Mouse (Mus musculus) heart, embryonic 12.5 days (tissue): Measurements from ENCODE around the gene Ildr2. TPM values are rescaled to one million over a fixed set of nuclear protein-coding genes. Genes with fewer than 3 reads are reported as not detected.

ENCODE experiments used
- ATAC-seq: fragments of 200-750 bp; cut with Nextera tagmentation; 2 replicates; pipeline ENCODE4 v1.8.0; 2017; ENCODE audit warnings: moderate TSS enrichment, moderate library complexity; ENCODE audit not compliant: insufficient number of reproducible peaks, low FRiP score
- H3K27ac ChIP-seq: fragments of 300-500 bp; sonication (generic); 2 replicates; pipeline ENCODE4 v1.5.1; 2016; ENCODE audit warnings: mild to moderate bottlenecking, moderate library complexity; ENCODE audit not compliant: poor library complexity, severe bottlenecking
- H3K27me3 ChIP-seq: fragments of 300-500 bp; sonication (generic); replicated peaks from 2 replicates; pipeline ENCODE4 v1.6.1; 2016; ENCODE audit warnings: mild to moderate bottlenecking, moderate library complexity
- H3K36me3 ChIP-seq: fragments of 300-500 bp; sonication (generic); 2 replicates; pipeline ENCODE4 v1.6.1; 2016; ENCODE audit warnings: mild to moderate bottlenecking, moderate library complexity
- H3K4me1 ChIP-seq: fragments of 300-500 bp; sonication (generic); replicated peaks from 2 replicates; pipeline ENCODE4 v1.6.1; 2016; ENCODE audit warnings: mild to moderate bottlenecking
- H3K4me2 ChIP-seq: fragments of 300-500 bp; sonication (generic); 2 replicates; pipeline ENCODE4 v1.6.1; 2016; ENCODE audit warnings: mild to moderate bottlenecking, moderate library complexity
- H3K4me3 ChIP-seq: fragments of 300-500 bp; sonication (generic); 2 replicates; pipeline ENCODE4 v1.5.1; 2016; ENCODE audit warnings: mild to moderate bottlenecking
- H3K9ac ChIP-seq: fragments of 300-500 bp; sonication (generic); 2 replicates; pipeline ENCODE4 v1.6.1; 2016; ENCODE audit warnings: mild to moderate bottlenecking, moderate library complexity
- H3K9me3 ChIP-seq: fragments of 300-500 bp; sonication (generic); replicated peaks from 2 replicates; pipeline ENCODE4 v1.6.1; 2016; ENCODE audit warnings: mild to moderate bottlenecking, moderate library complexity
- WGBS: fragments of 180-500 bp; shearing (Covaris S2); methylation state at CpG from one replicate; pipeline ENCODE4 v1.1.7; 2016; 5-methylcytosine and 5-hydroxymethylcytosine counted together
- polyA plus RNA-seq: library from polyadenylated mRNA; unstranded; fragments of >200 nt; fragmentation: Nextera tagmentation; extraction: Ambion mirVana; gene quantifications from 2 replicates; pipeline ENCODE4 v1.2.1, GENCODE M21; 2016

Ildr2 gene
- polyA plus RNA-seq, 1 experiment from 2014 or later, result 2.1 TPM

DNA sequence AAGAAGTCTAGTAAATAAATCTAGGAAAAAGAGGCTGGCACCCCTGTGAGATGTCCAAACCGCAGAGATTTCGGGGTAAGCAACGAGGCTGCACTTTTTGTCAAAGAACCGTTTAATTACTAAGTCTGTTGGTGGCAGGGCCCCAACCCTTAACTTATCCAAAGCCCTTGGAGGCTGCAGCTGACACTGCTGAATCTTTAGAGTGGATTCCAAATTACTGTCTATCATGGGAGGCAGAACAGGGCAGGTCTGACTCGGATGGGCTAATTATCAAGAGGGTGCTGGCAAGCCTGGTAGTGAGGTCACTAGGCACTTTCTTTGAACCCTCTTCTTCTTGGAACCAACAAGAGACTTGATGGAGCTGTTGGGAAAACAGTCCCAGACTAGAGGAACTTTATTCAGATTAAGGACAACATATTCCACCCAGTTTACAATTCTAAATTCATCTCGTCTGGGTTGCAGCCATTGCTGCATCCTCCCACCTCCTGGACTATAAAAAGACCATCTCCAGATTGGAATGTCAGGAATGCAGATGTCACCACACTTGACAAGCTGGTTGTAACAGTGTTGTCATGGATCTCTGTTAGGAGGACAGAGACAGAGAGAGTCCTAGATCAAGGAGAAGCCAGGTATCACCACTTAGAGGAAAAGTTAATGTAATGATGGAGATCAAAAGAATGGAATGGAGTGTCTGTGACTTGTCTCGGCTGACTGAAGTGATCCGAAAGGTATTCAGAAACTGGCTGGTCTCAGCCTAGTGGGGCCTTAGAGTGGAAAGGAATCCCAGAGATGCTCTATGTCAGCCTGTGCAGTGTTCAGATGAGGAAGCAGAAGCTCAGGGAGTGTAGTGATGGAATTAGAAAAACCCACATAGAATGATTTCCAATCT is 50.7 kb downstream of the Ildr2 start:
- H3K9ac ChIP-seq, result no peak overlapping the region
- H3K4me3 ChIP-seq, result no peak overlapping the region
- no peaks in the 10 kb centered on the region for H3K36me3 ChIP-seq
- ATAC-seq, result no peak
- 59% methylated on average over 8 of the region's 8 CpGs for WGBS
- no peak overlapping the region for H3K4me2 ChIP-seq
- H3K4me1 ChIP-seq, result peaks cover 6% of the 10 kb centered on the region; the same call in 1 of the 2 replicates
- H3K9me3 ChIP-seq, result no peaks in the 10 kb centered on the region
- H3K27me3 ChIP-seq, result peaks cover 26% of the 10 kb centered on the region
- H3K27ac ChIP-seq, result no peak overlapping the region

- WGBS, result 7% methylated on average over 5 of the region's 5 CpGs
- H3K27ac ChIP-seq, result no peak overlapping the region
- ATAC-seq, result no peak
- peaks cover 47% of the 10 kb centered on the region for H3K27me3 ChIP-seq
- H3K9ac ChIP-seq, result peak overlapping the region; percentile 61; the same call in 1 of the 2 replicates
- H3K4me1 ChIP-seq, result peaks cover 11% of the 10 kb centered on the region; the same call in 1 of the 2 replicates
- no peaks in the 10 kb centered on the region for H3K36me3 ChIP-seq
- peak overlapping the region; percentile 94 for H3K4me2 ChIP-seq
- H3K9me3 ChIP-seq, result no peaks in the 10 kb centered on the region
- peak overlapping the region; percentile 53 for H3K4me3 ChIP-seq
Measured at GRCm38 (mm10) chr1:166308471-166308850, 54.5 kb downstream of the Ildr2 start.

DNA sequence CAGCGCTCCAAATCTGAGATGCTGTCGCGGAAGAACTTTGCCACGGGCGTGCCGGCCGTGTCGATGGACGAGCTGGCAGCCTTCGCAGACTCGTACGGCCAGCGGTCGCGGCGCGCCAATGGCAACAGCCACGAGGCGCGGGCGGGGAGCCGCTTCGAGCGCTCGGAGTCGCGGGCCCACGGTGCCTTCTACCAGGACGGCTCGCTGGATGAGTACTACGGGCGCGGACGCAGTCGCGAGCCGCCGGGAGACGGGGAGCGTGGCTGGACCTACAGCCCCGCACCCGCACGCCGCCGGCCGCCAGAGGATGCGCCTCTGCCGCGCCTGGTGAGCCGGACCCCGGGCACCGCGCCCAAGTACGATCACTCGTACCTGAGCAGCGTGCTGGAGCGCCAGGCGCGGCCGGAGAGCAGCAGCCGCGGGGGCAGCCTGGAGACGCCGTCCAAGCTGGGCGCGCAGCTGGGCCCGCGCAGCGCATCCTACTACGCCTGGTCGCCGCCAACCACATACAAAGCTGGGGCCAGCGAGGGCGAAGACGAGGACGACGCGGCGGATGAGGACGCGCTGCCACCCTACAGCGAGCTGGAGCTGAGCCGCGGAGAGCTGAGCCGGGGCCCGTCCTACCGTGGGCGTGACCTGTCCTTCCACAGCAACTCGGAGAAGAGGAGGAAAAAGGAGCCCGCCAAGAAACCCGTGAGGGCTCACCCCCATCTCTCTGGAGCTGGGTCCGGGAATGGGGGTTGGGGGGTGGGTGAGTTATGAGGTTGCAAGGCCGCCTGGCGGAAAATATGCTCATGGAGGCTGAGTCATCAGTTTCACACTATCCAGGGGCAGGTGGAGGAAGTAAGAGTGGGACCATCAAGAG is 55.1 kb downstream of the Ildr2 start:
- peaks cover 11% of the 10 kb centered on the region; the same call in 1 of the 2 replicates for H3K4me1 ChIP-seq
- peak overlapping the region; percentile 53 for H3K4me3 ChIP-seq
- peaks cover 47% of the 10 kb centered on the region for H3K27me3 ChIP-seq
- H3K4me2 ChIP-seq, result peak overlapping the region; percentile 94
- H3K9me3 ChIP-seq, result no peaks in the 10 kb centered on the region
- peak; percentile 63 for ATAC-seq
- H3K9ac ChIP-seq, result peak overlapping the region; percentile 61
- H3K27ac ChIP-seq, result no peak overlapping the region
- 2% methylated on average over 76 of the region's 94 CpGs for WGBS
- no peaks in the 10 kb centered on the region for H3K36me3 ChIP-seq

DNA sequence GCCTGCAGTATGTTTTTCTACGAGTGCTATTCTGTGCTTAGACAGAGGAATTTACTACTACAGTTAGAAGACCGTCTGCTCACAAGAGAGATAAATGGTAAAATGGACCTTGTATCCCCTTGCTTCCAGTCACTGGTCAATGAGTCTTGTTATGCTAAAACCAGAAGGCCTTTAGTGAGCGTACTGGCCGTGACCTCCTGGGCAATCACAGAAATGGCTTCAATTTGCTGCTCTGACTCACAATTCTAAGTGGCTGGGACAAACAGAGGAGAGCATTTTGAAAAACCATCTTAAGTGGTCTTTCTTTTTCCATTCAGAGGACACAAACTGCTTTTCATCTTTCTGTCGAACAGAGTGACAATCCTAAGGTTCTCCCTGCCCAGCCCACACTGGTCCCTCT is 57.2 kb downstream of the Ildr2 start:
- ATAC-seq, result no peak
- Histone ChIP-seq H3K9ac (no peak overlapping the region), H3K27me3 (peaks cover 50% of the 10 kb centered on the region), H3K27ac (no peak overlapping the region), H3K9me3 (no peaks in the 10 kb centered on the region), H3K4me2 (no peak overlapping the region), H3K4me3 (no peak overlapping the region), H3K36me3 (no peaks in the 10 kb centered on the region), H3K4me1 (peaks cover 11% of the 10 kb centered on the region; the same call in 1 of the 2 replicates)
- 62% methylated on average over 5 of the region's 5 CpGs for WGBS

DNA sequence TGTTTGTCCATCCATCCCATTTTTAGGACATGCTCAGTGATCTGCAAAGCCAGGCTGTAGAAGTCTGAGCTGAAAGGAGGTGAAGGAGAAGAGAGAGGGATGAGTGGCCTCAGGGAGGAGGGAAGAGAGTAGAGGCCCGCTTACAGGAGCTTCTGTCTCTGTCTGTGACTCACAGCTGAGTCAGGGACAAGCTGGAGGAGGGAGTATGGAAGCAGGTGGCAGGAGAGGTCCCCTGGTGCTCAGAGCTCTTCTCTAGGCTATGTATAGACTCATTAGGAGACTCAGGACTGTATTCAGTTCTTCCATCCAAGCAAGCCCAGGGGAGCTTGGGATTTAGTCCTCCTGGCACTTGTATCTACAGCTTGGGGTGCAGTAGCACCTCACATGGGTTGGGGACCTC is 59.7 kb downstream of the Ildr2 start:
- H3K4me3 ChIP-seq, result no peak overlapping the region
- H3K27ac ChIP-seq, result no peak overlapping the region
- no peaks in the 10 kb centered on the region for H3K9me3 ChIP-seq
- H3K27me3 ChIP-seq, result peaks cover 33% of the 10 kb centered on the region
- H3K4me1 ChIP-seq, result peaks cover 8% of the 10 kb centered on the region; the same call in 1 of the 2 replicates
- 52% methylated on average over 1 of the region's 1 CpGs for WGBS
- H3K9ac ChIP-seq, result no peak overlapping the region
- ATAC-seq, result no peak
- no peak overlapping the region for H3K4me2 ChIP-seq
- no peaks in the 10 kb centered on the region for H3K36me3 ChIP-seq

- H3K27me3 ChIP-seq, result peaks cover 13% of the 10 kb centered on the region
- H3K36me3 ChIP-seq, result no peaks in the 10 kb centered on the region
- H3K27ac ChIP-seq, result no peak overlapping the region
- no peak overlapping the region for H3K4me3 ChIP-seq
- ATAC-seq, result no peak
- H3K4me2 ChIP-seq, result no peak overlapping the region
- no peak overlapping the region for H3K9ac ChIP-seq
- 78% methylated on average over 4 of the region's 4 CpGs for WGBS
- no peaks in the 10 kb centered on the region for H3K9me3 ChIP-seq
- no peaks in the 10 kb centered on the region for H3K4me1 ChIP-seq
Measured at GRCm38 (mm10) chr1:166315706-166316105, 61.8 kb downstream of the Ildr2 start.

- no peak for ATAC-seq
- no peak overlapping the region for H3K27ac ChIP-seq
- H3K36me3 ChIP-seq, result no peaks in the 10 kb centered on the region
- no peak overlapping the region for H3K9ac ChIP-seq
- no peak overlapping the region for H3K4me3 ChIP-seq
- H3K4me1 ChIP-seq, result no peaks in the 10 kb centered on the region
- 12% methylated on average over 4 of the region's 4 CpGs for WGBS
- no peak overlapping the region for H3K4me2 ChIP-seq
- peaks cover 3% of the 10 kb centered on the region; the same call in 1 of the 2 replicates for H3K27me3 ChIP-seq
- H3K9me3 ChIP-seq, result no peaks in the 10 kb centered on the region
Measured at GRCm38 (mm10) chr1:166319132-166319698, 65.3 kb downstream of the Ildr2 start.

DNA sequence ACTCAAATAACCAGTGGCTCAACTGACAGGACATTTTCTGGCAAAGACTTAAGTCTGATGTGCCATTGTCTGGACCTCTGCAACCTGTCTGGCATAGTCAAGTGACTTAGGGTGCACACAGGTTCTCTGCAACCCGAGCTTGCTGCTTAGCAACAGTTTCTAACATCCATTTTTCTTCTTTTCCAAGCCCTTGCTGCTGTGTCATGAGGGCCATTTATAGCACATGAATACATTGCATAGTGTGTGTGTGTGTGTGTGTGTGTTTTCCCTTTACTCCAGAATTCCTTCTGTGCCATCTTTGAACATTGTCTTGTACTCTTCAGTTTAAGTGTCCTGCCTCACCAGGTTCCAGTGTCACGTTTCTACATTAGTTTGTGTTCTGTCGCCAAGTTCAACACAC is 72.5 kb downstream of the Ildr2 start:
- Histone ChIP-seq H3K9ac (no peak overlapping the region), H3K27ac (no peak overlapping the region), H3K27me3 (no peaks in the 10 kb centered on the region), H3K9me3 (no peaks in the 10 kb centered on the region), H3K4me2 (no peak overlapping the region), H3K36me3 (no peaks in the 10 kb centered on the region), H3K4me3 (no peak overlapping the region), H3K4me1 (no peaks in the 10 kb centered on the region)
- WGBS, result 70% methylated on average over 3 of the region's 3 CpGs
- ATAC-seq, result no peak

- Histone ChIP-seq H3K36me3 (no peaks in the 10 kb centered on the region), H3K4me1 (no peaks in the 10 kb centered on the region), H3K9ac (no peak overlapping the region), H3K9me3 (no peaks in the 10 kb centered on the region), H3K27me3 (no peaks in the 10 kb centered on the region), H3K4me2 (no peak overlapping the region), H3K4me3 (no peak overlapping the region), H3K27ac (no peak overlapping the region)
- no peak for ATAC-seq
- 60% methylated on average over 3 of the region's 3 CpGs for WGBS
Measured at GRCm38 (mm10) chr1:166330752-166331151, 76.8 kb downstream of the Ildr2 start.

DNA sequence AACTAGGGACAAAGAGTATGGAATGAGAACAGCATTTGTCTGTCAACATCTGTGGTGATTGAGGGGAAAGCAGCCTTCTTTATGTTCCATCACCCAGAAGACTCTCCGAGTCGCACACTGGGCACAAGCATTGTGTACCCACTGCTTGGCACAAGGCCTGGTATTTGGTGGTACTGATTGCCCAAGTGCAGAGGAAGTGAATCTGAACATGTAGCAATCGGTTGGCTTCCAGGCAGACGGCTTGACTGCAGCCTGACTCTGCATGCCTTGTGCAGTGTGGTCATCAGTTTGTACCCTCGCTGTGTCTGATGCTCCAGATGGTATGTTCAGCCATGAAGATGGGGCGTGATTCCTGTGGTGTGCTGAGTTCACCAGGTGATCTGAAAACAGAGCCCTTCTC is 85.2 kb downstream of the Ildr2 start:
- no peaks in the 10 kb centered on the region for H3K4me1 ChIP-seq
- WGBS, result 78% methylated on average over 6 of the region's 6 CpGs
- no peak overlapping the region for H3K4me2 ChIP-seq
- no peaks in the 10 kb centered on the region for H3K9me3 ChIP-seq
- H3K9ac ChIP-seq, result no peak overlapping the region
- H3K27me3 ChIP-seq, result no peaks in the 10 kb centered on the region
- H3K4me3 ChIP-seq, result no peak overlapping the region
- ATAC-seq, result no peak
- no peaks in the 10 kb centered on the region for H3K36me3 ChIP-seq
- no peak overlapping the region for H3K27ac ChIP-seq

DNA sequence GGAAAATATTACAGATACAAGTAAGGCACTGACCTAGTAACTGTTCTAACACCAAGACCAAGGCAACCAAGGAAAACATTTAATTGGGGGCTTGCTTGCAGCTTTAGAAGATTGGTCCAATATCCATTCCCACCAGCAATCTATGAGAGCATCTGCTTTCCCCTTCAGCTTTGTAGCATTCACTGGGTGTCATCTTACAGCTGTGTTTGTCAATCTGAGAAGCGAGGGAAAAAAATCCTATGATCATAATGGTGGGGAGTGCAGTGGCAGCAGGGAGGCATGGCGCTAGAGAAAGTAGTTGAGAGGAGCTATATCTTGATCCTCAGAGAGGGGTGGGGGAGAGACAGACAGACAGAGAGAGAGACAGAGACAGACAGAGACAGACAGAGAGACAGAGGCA is 88.1 kb downstream of the Ildr2 start:
- Histone ChIP-seq H3K4me3 (no peak overlapping the region), H3K4me2 (no peak overlapping the region), H3K27me3 (no peaks in the 10 kb centered on the region), H3K4me1 (no peaks in the 10 kb centered on the region), H3K27ac (no peak overlapping the region), H3K9me3 (no peaks in the 10 kb centered on the region), H3K9ac (no peak overlapping the region), H3K36me3 (no peaks in the 10 kb centered on the region)
- WGBS, result 61% methylated on average over 2 of the region's 2 CpGs
- no peak for ATAC-seq
